In genomic region chr10:61273081-61273843, GRCm38 (mm10) we compare ENCODE assay signal across 8 mouse cellular contexts. TPM values are rescaled to one million over a fixed set of nuclear protein-coding genes. Genes with fewer than 3 reads are reported as not detected.
DNase-seq lines count a peak whose midpoint lies in the region; ATAC-seq and TF ChIP-seq lines count a peak whose summit lies in the region.

Gene Adamts14, minus strand, starts transcription at chr10:61273438.

- H3K27ac ChIP-seq in embryonic facial prominence, embryonic 15.5 days (replicated peaks), result peak within 1 kb of the TSS; percentile 77
- H3K27ac ChIP-seq in hindbrain, embryonic 11.5 days (ENCODE audit: low read depth, low read length), result no peak within 1 kb of the TSS
- no peak within 1 kb of the TSS for H3K27ac ChIP-seq in liver, embryonic 14.5 days

- TF ChIP-seq EP300 in liver, embryonic 14.5 days (IDR thresholded peaks at IDR 0.05; ENCODE audit: low read depth), result no peak

- peaks cover 47% of the 10 kb centered on the region for H3K4me1 ChIP-seq in embryonic facial prominence, embryonic 15.5 days
- no peaks in the 10 kb centered on the region for H3K4me1 ChIP-seq in hindbrain, embryonic 11.5 days (replicated peaks; ENCODE audit: control insufficient read depth, insufficient read depth, low read length)
- H3K4me1 ChIP-seq in liver, embryonic 14.5 days (replicated peaks; ENCODE audit: control insufficient read depth in 2 of 2, insufficient read depth in 2 of 2, low read length in 1 of 2), result 0 out of 4 replicates have a peak, but pooled peaks cover 0 to 7% of the 10 kb centered on the region in 2 experiments

- peak; percentile 19 for DNase-seq in CD4-positive, CD25-positive, alpha-beta regulatory T cell, adult 2 months (ENCODE audit: low read depth, low spot score)
- DNase-seq in CD8-positive naive resting alpha-beta T cell, adult 2 months (ENCODE audit: low read depth in 2 of 2, low spot score in 2 of 2), result peak; percentile 10 to 14
- DNase-seq in hindbrain, embryonic 11.5 days (ENCODE audit: low spot score), result peak; percentile 69
- no peak for DNase-seq in liver, embryonic 14.5 days (ENCODE audit: low read depth in 3 of 3, low spot score in 3 of 3)
- peak; percentile 63 for DNase-seq in retina, postnatal 1 day
- no peak for DNase-seq in layer of hippocampus, postnatal 14 days (ENCODE audit: low spot score in 2 of 2)

- WGBS in embryonic facial prominence, embryonic 15.5 days, result under 1% methylated on average over 65 of the region's 75 CpGs
- WGBS in hindbrain, embryonic 11.5 days, result under 1% methylated on average over 37 of the region's 75 CpGs
- WGBS in liver, embryonic 14.5 days (ENCODE audit: insufficient replicate concordance), result under 1% methylated on average over 75 of the region's 75 CpGs

- no peaks in the 10 kb centered on the region for H3K27me3 ChIP-seq in embryonic facial prominence, embryonic 15.5 days
- peaks cover 18% of the 10 kb centered on the region for H3K27me3 ChIP-seq in hindbrain, embryonic 11.5 days (ENCODE audit: control insufficient read depth, insufficient read depth, low read length)
- peaks cover 20% of the 10 kb centered on the region for H3K27me3 ChIP-seq in liver, embryonic 14.5 days (ENCODE audit: control insufficient read depth, insufficient read depth, low read length)

- no peaks in the 10 kb centered on the region for H3K36me3 ChIP-seq in embryonic facial prominence, embryonic 15.5 days
- no peaks in the 10 kb centered on the region for H3K36me3 ChIP-seq in hindbrain, embryonic 11.5 days (ENCODE audit: control insufficient read depth, insufficient read depth, low read length)
- H3K36me3 ChIP-seq in liver, embryonic 14.5 days (replicated peaks; ENCODE audit: control insufficient read depth, insufficient read depth, low read depth), result no peaks in the 10 kb centered on the region

- no peak for TF ChIP-seq CTCF in liver, embryonic 14.5 days (IDR thresholded peaks at IDR 0.05; ENCODE audit: low read depth)

- H3K4me2 ChIP-seq in embryonic facial prominence, embryonic 15.5 days (replicated peaks), result peak within 1 kb of the TSS; percentile 85
- peak within 1 kb of the TSS; percentile 94 for H3K4me2 ChIP-seq in hindbrain, embryonic 11.5 days (replicated peaks; ENCODE audit: low read depth, low read length)
- H3K4me2 ChIP-seq in liver, embryonic 14.5 days (ENCODE audit: low read depth), result peak within 1 kb of the TSS; percentile 56

- H3K9ac ChIP-seq in embryonic facial prominence, embryonic 15.5 days, result peak within 1 kb of the TSS; percentile 60
- H3K9ac ChIP-seq in hindbrain, embryonic 11.5 days (ENCODE audit: low read depth, low read length), result peak within 1 kb of the TSS; percentile 49
- H3K9ac ChIP-seq in liver, embryonic 14.5 days (replicated peaks), result no peak within 1 kb of the TSS

- no peak for ATAC-seq in CD4-positive, CD25-positive, alpha-beta regulatory T cell, adult 4 months
- ATAC-seq in embryonic facial prominence, embryonic 15.5 days (ENCODE audit: insufficient number of reproducible peaks, low FRiP score, low TSS enrichment, low read depth), result peak; percentile 76
- peak; percentile 68 for ATAC-seq in hindbrain, embryonic 11.5 days (ENCODE audit: low FRiP score)
- ATAC-seq in liver, embryonic 14.5 days (ENCODE audit: insufficient read depth), result peak; percentile 31; the same call in 1 of the 2 replicates

- peak within 1 kb of the TSS; percentile 58 for H3K4me3 ChIP-seq in embryonic facial prominence, embryonic 15.5 days (replicated peaks)
- peak within 1 kb of the TSS; percentile 47 for H3K4me3 ChIP-seq in hindbrain, embryonic 11.5 days (ENCODE audit: low read depth, low read length)
- H3K4me3 ChIP-seq in liver, embryonic 14.5 days (ENCODE audit: insufficient read depth in 1 of 2, low read depth in 2 of 2, low read length in 2 of 2), result peak within 1 kb of the TSS; percentile 35 to 45

- no peaks in the 10 kb centered on the region for H3K9me3 ChIP-seq in embryonic facial prominence, embryonic 15.5 days (replicated peaks)
- no peaks in the 10 kb centered on the region for H3K9me3 ChIP-seq in hindbrain, embryonic 11.5 days (ENCODE audit: control insufficient read depth, low read length)
- no peaks in the 10 kb centered on the region for H3K9me3 ChIP-seq in liver, embryonic 14.5 days (ENCODE audit: control insufficient read depth, low read length)

RNA-seq across cellular contexts. Expression of gene Adamts14, which starts in this region (rescaled TPM):
- under 1 TPM in 1 of 2 experiments, not detected in 1; 0.11 TPM for polyA plus RNA-seq in CD4-positive, CD25-positive, alpha-beta regulatory T cell, adult 4 months (2017; shearing (Covaris generic))
- 6.1 and 8.0 TPM in 2 replicates for polyA plus RNA-seq in embryonic facial prominence, embryonic 15.5 days (2015; fragmentation: Nextera tagmentation; extraction: Ambion mirVana)
- 0.22 and 0.37 TPM in 2 replicates for polyA plus RNA-seq in hindbrain, embryonic 11.5 days (2014; fragmentation: Nextera tagmentation; extraction: Ambion mirVana)
- 0.21 and 0.23 TPM in 2 replicates for polyA plus RNA-seq in liver, embryonic 14.5 days (2012; rRNA removed)
- 0.08 and 0.13 TPM in 2 replicates for polyA plus RNA-seq in liver, embryonic 14.5 days (2014; fragmentation: Nextera tagmentation; extraction: Ambion mirVana)
- 1 to 10 TPM; 1.6 to 1.7 TPM for total RNA-seq in layer of hippocampus, postnatal 14 days (2021)

Comparison
In these comparisons a context has a peak if more than half of its experiments do, and no peak if none do; other contexts are left out.
1. Peak in DNase-seq, ATAC-seq, H3K4me3 ChIP-seq, H3K9ac ChIP-seq and H3K4me2 ChIP-seq in hindbrain, embryonic 11.5 days; RNA of the gene not detected or under 1 TPM.
2. Peak in ATAC-seq, H3K4me3 ChIP-seq and H3K4me2 ChIP-seq in liver, embryonic 14.5 days; RNA of the gene not detected or under 1 TPM.
3. DNase-seq: peak in CD4-positive, CD25-positive, alpha-beta regulatory T cell, adult 2 months (single experiment), CD8-positive naive resting alpha-beta T cell, adult 2 months (2 of 2) and retina, postnatal 1 day (single experiment); none in liver, embryonic 14.5 days (0 of 3) and layer of hippocampus, postnatal 14 days (0 of 2).
4. Peak in every context shown above with its lines, with median percentiles within 50 percentile points of each other: H3K4me2 ChIP-seq and H3K4me3 ChIP-seq.